Mouse (Mus musculus): ENCODE measurements around the gene Hmg20a. TPM values are rescaled to one million over a fixed set of nuclear protein-coding genes. Genes with fewer than 3 reads are reported as not detected.
A peak's percentile ranks its signal among the peaks of the same experiment; 100 is the strongest.

Gene Hmg20a
- total RNA-seq, 2 experiments from 2014 or later: 81.6 to 83.9 TPM

GRCm38 (mm10) chr9:56492916-56493315, 74.5 kb downstream of the Hmg20a start:
- DNase-seq: no peak
- intact Hi-C loops (cut with DNase I): no loop called here

GRCm38 (mm10) chr9:56495088-56495487, 76.7 kb downstream of the Hmg20a start:
- intact Hi-C loops (cut with DNase I): no loop called here
- peak; percentile 67 for DNase-seq

- intact Hi-C loops (cut with DNase I): no loop called here
- DNase-seq: peak; percentile 71
Observed at GRCm38 (mm10) chr9:56495795-56496232, 77.4 kb downstream of the Hmg20a start.

GRCm38 (mm10) chr9:56496567-56496966, 78.2 kb downstream of the Hmg20a start:
- DNase-seq: no peak
- intact Hi-C loops (cut with DNase I): no loop called here

- peak; percentile 76 for DNase-seq
- intact Hi-C loops (cut with DNase I): no loop called here
Observed at GRCm38 (mm10) chr9:56497181-56497864, 78.9 kb downstream of the Hmg20a start.

- intact Hi-C loops (cut with DNase I): no loop called here
- no peak for DNase-seq
Observed at GRCm38 (mm10) chr9:56499324-56500067, 81.1 kb downstream of the Hmg20a start.

GRCm38 (mm10) chr9:56500893-56501590, 82.6 kb downstream of the Hmg20a start:
- DNase-seq: no peak
- intact Hi-C loops (cut with DNase I): no loop called here

GRCm38 (mm10) chr9:56501721-56502542, 83.5 kb downstream of the Hmg20a start:
- intact Hi-C loops (cut with DNase I): no loop called here
- no peak for DNase-seq

- intact Hi-C loops (cut with DNase I): no loop called here
- peak; percentile 43 for DNase-seq
Observed at GRCm38 (mm10) chr9:56502543-56502971, 84.1 kb downstream of the Hmg20a start.

- intact Hi-C loops (cut with DNase I): no loop called here
- no peak for DNase-seq
Observed at GRCm38 (mm10) chr9:56503621-56504500, 85.5 kb downstream of the Hmg20a start.

- DNase-seq: no peak
- intact Hi-C loops (cut with DNase I): no loop called here
Observed at GRCm38 (mm10) chr9:56504511-56504910, 86.1 kb downstream of the Hmg20a start.

- DNase-seq: no peak
- intact Hi-C loops (cut with DNase I): loop anchor here (5.0 kb wide), 3 partner anchors 88 to 293 kb away; partner anchors contain the start of genes Hmg20a and Peak1
Observed at GRCm38 (mm10) chr9:56505083-56505792, 86.8 kb downstream of the Hmg20a start.

- DNase-seq: peak; percentile 97
- intact Hi-C loops (cut with DNase I): loop anchor here (5.0 kb wide), 3 partner anchors 89 to 294 kb away; partner anchors contain the start of genes Hmg20a and Peak1
Observed at GRCm38 (mm10) chr9:56505793-56506755, 87.7 kb downstream of the Hmg20a start.

- intact Hi-C loops (cut with DNase I): loop anchor here (5.0 kb wide), 3 partner anchors 90 to 295 kb away; partner anchors contain the start of genes Hmg20a and Peak1
- peak; percentile 32 for DNase-seq
Observed at GRCm38 (mm10) chr9:56506931-56507681, 88.7 kb downstream of the Hmg20a start.

- intact Hi-C loops (cut with DNase I): loop anchor here (5.0 kb wide), 3 partner anchors 90 to 295 kb away; partner anchors contain the start of genes Hmg20a and Peak1
- no peak for DNase-seq
Observed at GRCm38 (mm10) chr9:56507682-56508061, 89.3 kb downstream of the Hmg20a start.

GRCm38 (mm10) chr9:56508835-56509451, 90.5 kb downstream of the Hmg20a start:
- intact Hi-C loops (cut with DNase I): loop anchor here (5.0 kb wide), 3 partner anchors 92 to 297 kb away; partner anchors contain the start of genes Hmg20a and Peak1
- no peak for DNase-seq

Measured in left cerebral cortex, postnatal 4 days (tissue).